Mouse (Mus musculus): ENCODE measurements around the gene Hdac4. TPM values are rescaled to one million over a fixed set of nuclear protein-coding genes. Genes with fewer than 3 reads are reported as not detected.

The Hdac4 gene
- polyA plus RNA-seq, 1 experiment from 2014 or later = 25.6 TPM

DNA sequence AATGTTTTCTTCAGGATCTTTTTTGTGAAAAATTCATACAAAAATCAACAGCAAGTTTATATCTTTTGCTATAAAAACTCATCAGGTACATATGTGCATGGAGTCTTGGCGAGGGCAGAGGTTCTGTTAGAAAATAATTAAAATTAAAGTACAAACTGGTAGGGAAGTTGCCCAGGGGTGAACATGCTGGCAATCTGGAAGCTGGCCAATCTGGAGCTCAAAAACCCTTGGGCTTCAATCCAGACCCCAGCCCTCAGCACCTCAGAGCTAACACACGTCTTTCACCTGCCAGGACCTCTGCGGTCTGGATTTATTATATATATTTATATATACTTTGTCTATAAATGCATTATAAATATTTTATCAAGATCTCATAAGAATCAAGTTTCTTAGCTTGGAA, 263.7 kb downstream of the Hdac4 start:
- no peak overlapping the region for H3K9ac ChIP-seq (replicated peaks)
- 92% methylated on average over 3 of the region's 3 CpGs for WGBS
- no peak overlapping the region for H3K27ac ChIP-seq
- no peaks in the 10 kb centered on the region for H3K9me3 ChIP-seq
- no peaks in the 10 kb centered on the region for H3K27me3 ChIP-seq
- peaks cover 65% of the 10 kb centered on the region for H3K36me3 ChIP-seq
- H3K4me3 ChIP-seq (replicated peaks) = no peak overlapping the region
- H3K4me1 ChIP-seq (replicated peaks) = no peaks in the 10 kb centered on the region
- H3K4me2 ChIP-seq (replicated peaks) = no peak overlapping the region
- no peak for ATAC-seq

DNA sequence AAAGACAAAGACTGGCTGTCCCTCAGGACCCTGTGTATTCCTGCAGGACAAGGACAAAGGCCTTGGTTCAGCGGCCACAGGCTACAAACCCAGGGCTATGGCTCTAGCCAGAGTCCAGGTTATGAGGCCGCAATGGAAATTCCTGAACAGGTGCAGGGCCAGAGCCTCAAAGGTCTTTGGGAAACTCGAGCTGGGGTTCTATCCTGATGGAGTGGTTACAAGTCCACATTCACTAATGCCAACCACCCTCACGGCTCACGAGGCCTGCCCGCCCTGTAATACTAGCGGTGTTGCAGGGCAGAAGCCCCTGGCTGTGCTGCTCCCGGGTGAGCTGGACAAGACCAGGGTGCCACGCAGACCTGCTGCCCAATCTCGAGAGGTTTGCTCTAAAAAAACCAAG, 264.3 kb downstream of the Hdac4 start:
- Histone ChIP-seq H3K4me3 (replicated peaks) (no peak overlapping the region), H3K4me1 (replicated peaks) (no peaks in the 10 kb centered on the region), H3K36me3 (peaks cover 59% of the 10 kb centered on the region), H3K4me2 (replicated peaks) (no peak overlapping the region), H3K9ac (replicated peaks) (no peak overlapping the region), H3K27me3 (no peaks in the 10 kb centered on the region), H3K27ac (no peak overlapping the region), H3K9me3 (no peaks in the 10 kb centered on the region)
- no peak for ATAC-seq
- WGBS = 94% methylated on average over 10 of the region's 10 CpGs

- 95% methylated on average over 13 of the region's 13 CpGs for WGBS
- Histone ChIP-seq H3K4me1 (replicated peaks) (no peaks in the 10 kb centered on the region), H3K4me3 (replicated peaks) (no peak overlapping the region), H3K27me3 (no peaks in the 10 kb centered on the region), H3K36me3 (peaks cover 41% of the 10 kb centered on the region), H3K9me3 (no peaks in the 10 kb centered on the region), H3K9ac (replicated peaks) (no peak overlapping the region), H3K27ac (no peak overlapping the region), H3K4me2 (replicated peaks) (no peak overlapping the region)
- ATAC-seq = no peak
These were observed 266.4 kb downstream of the Hdac4 start for GRCm38 (mm10) chr1:91929051-91929450.

DNA sequence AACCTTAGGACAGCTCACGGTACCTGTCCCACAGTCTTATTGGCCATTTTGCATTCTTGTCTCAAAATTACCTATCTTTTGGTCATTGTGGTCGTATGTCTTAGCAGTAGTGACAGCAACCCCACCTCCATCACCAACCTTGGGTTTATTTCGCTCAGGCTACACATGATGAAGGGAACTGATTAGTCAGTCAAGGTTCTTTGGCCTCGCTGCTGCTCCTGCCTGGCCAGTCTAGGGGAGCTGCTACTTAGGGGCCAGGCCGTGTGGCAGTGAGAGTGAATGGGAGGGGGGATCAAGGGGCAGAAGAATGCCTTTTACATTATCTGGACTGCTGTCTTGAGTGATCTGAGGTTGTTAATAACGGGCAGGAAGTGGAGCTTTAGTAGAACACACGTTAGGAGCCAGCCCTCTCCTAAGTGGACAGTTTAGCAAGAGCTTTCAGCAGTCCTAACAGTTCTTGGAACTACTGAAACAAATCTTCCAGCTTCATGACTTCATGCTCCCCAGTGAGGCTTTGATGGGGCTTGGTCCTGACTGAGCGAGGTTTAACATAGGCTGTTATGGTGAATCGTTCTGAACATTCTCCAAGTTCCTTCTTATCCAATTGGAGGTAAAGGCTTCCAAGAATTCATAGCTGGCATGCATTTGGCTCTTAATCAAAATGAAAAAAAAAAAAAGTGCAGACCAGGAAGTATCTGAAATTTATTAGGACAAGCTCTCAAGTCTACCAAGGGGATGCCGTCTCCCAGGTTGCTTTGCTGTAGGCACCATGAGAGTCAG, 267.8 kb downstream of the Hdac4 start:
- Histone ChIP-seq H3K27me3 (no peaks in the 10 kb centered on the region), H3K4me3 (replicated peaks) (no peak overlapping the region), H3K4me1 (replicated peaks) (no peaks in the 10 kb centered on the region), H3K4me2 (replicated peaks) (no peak overlapping the region), H3K9me3 (no peaks in the 10 kb centered on the region), H3K9ac (replicated peaks) (no peak overlapping the region), H3K27ac (no peak overlapping the region), H3K36me3 (peaks cover 27% of the 10 kb centered on the region)
- WGBS = 90% methylated on average over 10 of the region's 10 CpGs
- ATAC-seq = no peak

- Histone ChIP-seq H3K9me3 (no peaks in the 10 kb centered on the region), H3K9ac (replicated peaks) (no peak overlapping the region), H3K27me3 (no peaks in the 10 kb centered on the region), H3K4me1 (replicated peaks) (no peaks in the 10 kb centered on the region), H3K36me3 (peaks cover 3% of the 10 kb centered on the region; the same call in 1 of the 2 replicates), H3K27ac (no peak overlapping the region), H3K4me3 (replicated peaks) (no peak overlapping the region), H3K4me2 (replicated peaks) (no peak overlapping the region)
- 95% methylated on average over 9 of the region's 9 CpGs for WGBS
- no peak for ATAC-seq
These were observed 271.9 kb downstream of the Hdac4 start for GRCm38 (mm10) chr1:91923567-91923966.

DNA sequence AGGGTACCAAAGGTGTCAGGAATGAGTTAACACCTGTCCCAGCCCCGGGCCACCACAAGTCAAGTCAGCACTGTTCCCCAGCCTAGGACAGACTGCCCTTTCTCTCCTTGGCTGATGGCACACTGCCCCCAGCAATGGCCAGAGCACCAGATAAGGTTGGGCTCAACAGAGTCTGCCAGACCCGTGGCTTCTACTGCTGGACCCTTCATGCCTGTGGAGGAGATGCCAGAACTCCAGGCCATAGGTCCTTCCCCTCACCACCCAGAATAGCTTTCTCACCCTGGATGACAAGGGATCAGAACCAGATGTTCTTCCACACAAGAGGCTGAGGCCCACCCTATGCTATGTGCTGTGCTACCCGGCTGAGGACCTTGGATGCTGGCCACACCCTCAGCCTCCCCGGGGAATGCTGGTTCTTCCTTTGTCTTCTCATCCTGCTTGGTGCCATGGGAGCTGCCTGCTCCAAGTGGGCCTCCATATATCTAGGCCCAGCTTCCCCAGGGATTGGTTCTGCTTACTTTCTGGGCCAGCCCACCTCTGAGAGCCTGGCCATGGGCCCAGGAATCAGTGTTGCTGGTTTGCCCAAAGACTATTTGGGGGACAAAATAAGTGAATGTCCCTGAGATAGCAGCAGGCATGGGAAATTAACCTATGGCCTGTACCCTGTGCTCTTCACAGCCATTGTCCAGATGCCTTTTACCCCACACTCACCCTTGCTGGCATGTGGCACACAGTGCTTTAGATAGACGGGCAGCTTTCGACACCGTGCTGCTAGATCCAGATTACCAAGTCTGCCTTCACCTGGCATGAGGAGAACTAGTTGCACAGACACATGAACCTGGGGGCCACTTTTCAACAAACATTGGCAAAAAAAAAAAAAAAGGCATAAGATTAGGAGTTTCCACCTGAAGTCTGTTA, 273.0 kb downstream of the Hdac4 start:
- no peak for ATAC-seq
- 86% methylated on average over 7 of the region's 7 CpGs for WGBS
- Histone ChIP-seq H3K27me3 (no peaks in the 10 kb centered on the region), H3K9me3 (no peaks in the 10 kb centered on the region), H3K4me1 (replicated peaks) (no peaks in the 10 kb centered on the region), H3K4me2 (replicated peaks) (no peak overlapping the region), H3K27ac (no peak overlapping the region), H3K36me3 (no peaks in the 10 kb centered on the region), H3K4me3 (replicated peaks) (no peak overlapping the region), H3K9ac (replicated peaks) (no peak overlapping the region)

DNA sequence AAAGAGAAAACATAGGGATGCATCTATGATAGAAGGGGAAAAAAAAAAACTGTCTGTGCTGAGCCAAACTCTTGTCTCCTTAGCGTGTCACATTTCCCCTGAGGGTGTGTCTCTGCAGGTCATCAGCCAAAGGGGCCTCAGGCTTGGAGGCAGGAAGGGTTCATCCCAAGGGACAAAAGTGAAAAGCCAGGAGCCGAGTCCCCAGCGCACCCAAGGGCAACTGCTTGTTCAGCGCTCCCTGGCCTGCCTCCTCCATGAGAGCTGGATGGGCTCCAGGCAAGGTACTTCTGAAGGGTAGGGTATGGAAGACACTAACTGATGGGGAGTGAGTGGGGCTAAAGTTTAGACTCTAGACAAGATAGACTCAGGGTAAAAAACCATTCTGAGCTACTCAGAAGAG, 273.8 kb downstream of the Hdac4 start:
- H3K27ac ChIP-seq = no peak overlapping the region
- no peak overlapping the region for H3K4me3 ChIP-seq (replicated peaks)
- ATAC-seq = no peak
- H3K9ac ChIP-seq (replicated peaks) = no peak overlapping the region
- no peaks in the 10 kb centered on the region for H3K36me3 ChIP-seq
- H3K4me1 ChIP-seq (replicated peaks) = no peaks in the 10 kb centered on the region
- 88% methylated on average over 4 of the region's 4 CpGs for WGBS
- H3K4me2 ChIP-seq (replicated peaks) = no peak overlapping the region
- no peaks in the 10 kb centered on the region for H3K9me3 ChIP-seq
- no peaks in the 10 kb centered on the region for H3K27me3 ChIP-seq

DNA sequence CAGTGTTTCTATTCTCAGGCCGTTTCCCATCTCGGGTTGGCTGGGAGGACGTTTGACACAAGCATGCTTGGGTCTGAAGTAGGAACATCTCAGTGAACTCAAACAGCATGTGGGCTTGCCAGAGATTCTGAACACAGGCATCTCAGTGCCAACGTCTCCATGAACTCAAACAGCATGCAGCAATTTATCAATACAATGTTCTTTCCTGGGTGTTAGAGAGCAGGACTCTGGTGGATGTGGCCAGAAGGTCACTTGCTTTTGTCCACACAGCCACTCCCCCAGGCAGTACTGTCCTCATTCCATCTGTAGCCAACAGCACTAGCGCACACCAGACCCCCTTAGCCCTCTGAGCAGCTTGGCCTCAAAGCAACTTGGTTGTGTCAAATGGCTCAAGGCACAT, 274.2 kb downstream of the Hdac4 start:
- H3K4me2 ChIP-seq (replicated peaks) = no peak overlapping the region
- no peak overlapping the region for H3K4me3 ChIP-seq (replicated peaks)
- no peak for ATAC-seq
- no peaks in the 10 kb centered on the region for H3K27me3 ChIP-seq
- H3K27ac ChIP-seq = no peak overlapping the region
- no peaks in the 10 kb centered on the region for H3K4me1 ChIP-seq (replicated peaks)
- H3K9me3 ChIP-seq = no peaks in the 10 kb centered on the region
- H3K9ac ChIP-seq (replicated peaks) = no peak overlapping the region
- 76% methylated on average over 5 of the region's 5 CpGs for WGBS
- no peaks in the 10 kb centered on the region for H3K36me3 ChIP-seq

DNA sequence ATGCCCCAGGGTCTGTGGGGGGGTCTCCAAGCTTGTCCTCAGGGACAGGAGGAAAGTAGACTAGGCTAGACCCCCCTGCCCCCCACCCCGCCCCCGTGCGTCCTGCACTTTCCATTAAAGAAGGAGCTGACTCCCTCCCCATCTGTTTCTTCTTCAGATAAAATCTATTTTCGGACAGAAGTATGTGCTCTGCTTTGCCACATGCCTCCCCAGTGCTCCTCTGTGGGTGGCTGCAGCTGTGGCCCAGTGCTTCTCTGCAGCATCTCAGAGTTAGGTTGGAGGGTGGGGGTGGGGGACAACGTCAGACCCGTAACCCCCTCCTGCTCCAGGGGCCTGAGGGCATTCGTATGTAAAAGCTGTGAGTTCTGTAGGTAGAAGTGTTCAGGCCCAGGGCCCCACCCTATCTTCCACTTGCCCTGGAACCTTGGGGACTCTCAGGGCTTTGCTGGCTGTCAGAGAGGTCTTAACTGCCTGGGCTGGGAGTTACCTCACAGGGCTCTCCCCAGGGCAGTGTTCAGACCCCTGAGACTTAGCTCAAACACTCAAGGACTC, 275.4 kb downstream of the Hdac4 start:
- no peak overlapping the region for H3K4me3 ChIP-seq (replicated peaks)
- ATAC-seq = no peak
- 52% methylated on average over 7 of the region's 7 CpGs for WGBS
- no peaks in the 10 kb centered on the region for H3K27me3 ChIP-seq
- H3K4me2 ChIP-seq (replicated peaks) = no peak overlapping the region
- no peaks in the 10 kb centered on the region for H3K9me3 ChIP-seq
- H3K4me1 ChIP-seq (replicated peaks) = no peaks in the 10 kb centered on the region
- H3K9ac ChIP-seq (replicated peaks) = no peak overlapping the region
- H3K27ac ChIP-seq = no peak overlapping the region
- H3K36me3 ChIP-seq = no peaks in the 10 kb centered on the region

DNA sequence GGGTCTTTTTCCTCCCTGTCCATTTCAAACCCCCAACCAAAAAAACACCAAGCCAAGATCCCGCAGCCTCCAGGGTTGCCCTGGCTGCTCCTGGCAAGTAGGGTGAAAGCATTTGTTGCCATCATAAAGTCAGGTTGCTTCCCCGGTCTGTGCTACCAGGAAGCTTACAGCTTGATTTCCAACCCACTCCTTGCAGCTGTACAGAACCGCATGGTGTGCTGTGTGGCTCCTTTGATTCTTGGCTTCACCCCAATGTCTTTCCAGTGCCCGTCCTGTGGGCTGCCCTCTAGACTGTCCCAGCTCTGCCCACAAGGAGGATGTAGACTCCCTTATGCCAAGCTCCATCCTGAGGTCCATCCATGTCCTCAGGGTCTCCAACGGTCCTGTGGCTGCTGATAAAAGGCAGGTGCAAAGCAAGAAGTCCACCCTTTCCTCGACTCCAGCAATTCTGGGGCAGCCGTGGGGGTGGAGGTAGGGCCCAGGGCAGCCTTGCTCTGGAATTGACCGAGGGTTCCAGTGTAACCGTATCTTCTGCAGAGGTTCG, 277.2 kb downstream of the Hdac4 start:
- WGBS = 90% methylated on average over 10 of the region's 10 CpGs
- Histone ChIP-seq H3K36me3 (no peaks in the 10 kb centered on the region), H3K4me1 (replicated peaks) (no peaks in the 10 kb centered on the region), H3K27ac (no peak overlapping the region), H3K9me3 (no peaks in the 10 kb centered on the region), H3K4me2 (replicated peaks) (no peak overlapping the region), H3K4me3 (replicated peaks) (no peak overlapping the region), H3K27me3 (no peaks in the 10 kb centered on the region), H3K9ac (replicated peaks) (no peak overlapping the region)
- no peak for ATAC-seq

DNA sequence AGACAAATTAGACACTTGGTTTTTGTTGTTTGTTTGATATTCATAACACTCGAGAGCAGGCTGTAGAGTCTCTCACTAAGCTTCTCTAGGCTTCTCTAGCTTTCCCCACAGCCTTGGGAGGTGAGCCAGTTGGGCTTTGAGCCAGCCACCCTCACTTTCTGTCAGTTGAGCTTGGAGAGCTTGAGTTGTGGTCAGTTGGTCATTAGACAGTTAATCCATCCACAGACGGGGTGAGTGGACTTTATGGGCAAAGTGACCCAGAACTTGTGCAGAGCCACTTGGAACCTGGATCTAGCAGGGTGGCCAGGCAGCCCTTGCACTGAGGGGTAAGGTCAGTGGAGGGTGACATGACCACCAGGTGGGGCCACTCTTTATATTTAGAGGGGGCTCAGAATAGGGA, 277.9 kb downstream of the Hdac4 start:
- no peaks in the 10 kb centered on the region for H3K9me3 ChIP-seq
- no peak overlapping the region for H3K4me3 ChIP-seq (replicated peaks)
- H3K36me3 ChIP-seq = no peaks in the 10 kb centered on the region
- no peak for ATAC-seq
- no peak overlapping the region for H3K27ac ChIP-seq
- 83% methylated on average over 2 of the region's 2 CpGs for WGBS
- no peaks in the 10 kb centered on the region for H3K4me1 ChIP-seq (replicated peaks)
- no peaks in the 10 kb centered on the region for H3K27me3 ChIP-seq
- H3K9ac ChIP-seq (replicated peaks) = no peak overlapping the region
- no peak overlapping the region for H3K4me2 ChIP-seq (replicated peaks)

GRCm38 (mm10) chr1:91915961-91916360, 279.5 kb downstream of the Hdac4 start:
- Histone ChIP-seq H3K9me3 (no peaks in the 10 kb centered on the region), H3K36me3 (no peaks in the 10 kb centered on the region), H3K27me3 (no peaks in the 10 kb centered on the region), H3K4me1 (replicated peaks) (no peaks in the 10 kb centered on the region), H3K4me3 (replicated peaks) (no peak overlapping the region), H3K4me2 (replicated peaks) (no peak overlapping the region), H3K9ac (replicated peaks) (no peak overlapping the region), H3K27ac (no peak overlapping the region)
- 77% methylated on average over 5 of the region's 5 CpGs for WGBS
- no peak for ATAC-seq
